Mouse (Mus musculus) intestine, postnatal 0 days (tissue): ENCODE data around the gene Mad1l1. TPM values are rescaled to one million over a fixed set of nuclear protein-coding genes. Genes with fewer than 3 reads are reported as not detected.

Experiments used
- ATAC-seq: fragments of 200-750 bp; cut with Nextera tagmentation; 2 replicates; pipeline ENCODE4 v1.8.0; 2017; ENCODE audit warnings: mild to moderate bottlenecking, moderate TSS enrichment, moderate library complexity
- H3K27ac ChIP-seq: fragments of 300-500 bp; sonication (generic); 2 replicates; pipeline ENCODE4 v1.5.1; 2014; ENCODE audit warnings: mild to moderate bottlenecking, low read depth, low read length, moderate library complexity
- H3K27me3 ChIP-seq: fragments of 300-500 bp; sonication (generic); replicated peaks from 2 replicates; pipeline ENCODE4 v1.6.1; 2014; ENCODE audit warnings: low read length, mixed read lengths; ENCODE audit not compliant: control insufficient read depth, insufficient read depth
- H3K36me3 ChIP-seq: fragments of 300-500 bp; sonication (generic); 2 replicates; pipeline ENCODE4 v1.6.1; 2014; ENCODE audit warnings: mild to moderate bottlenecking, moderate library complexity; ENCODE audit not compliant: control insufficient read depth, insufficient read depth
- H3K4me1 ChIP-seq: fragments of 300-500 bp; sonication (generic); replicated peaks from 2 replicates; pipeline ENCODE4 v1.6.1; 2014; ENCODE audit warnings: antibody characterized with exemption, low read length, mixed read lengths; ENCODE audit not compliant: control insufficient read depth, insufficient read depth
- H3K4me2 ChIP-seq: fragments of 300-500 bp; sonication (generic); replicated peaks from 2 replicates; pipeline ENCODE4 v1.6.1; 2014; ENCODE audit warnings: low read depth, mild to moderate bottlenecking, moderate library complexity
- H3K4me3 ChIP-seq: fragments of 300-500 bp; sonication (generic); 2 replicates; pipeline ENCODE4 v1.5.1; 2014; ENCODE audit warnings: low read depth, low read length
- H3K9ac ChIP-seq: fragments of 300-500 bp; sonication (generic); 2 replicates; pipeline ENCODE4 v1.6.1; 2014; ENCODE audit warnings: mild to moderate bottlenecking, low read depth, low read length
- H3K9me3 ChIP-seq: fragments of 300-500 bp; sonication (generic); 2 replicates; pipeline ENCODE4 v1.6.1; 2016; ENCODE audit warnings: mixed run types; ENCODE audit not compliant: control insufficient read depth
- CTCF ChIP-seq: sonication (generic); IDR thresholded peaks from 2 replicates; pipeline ENCODE4 v1.5.1; 2016; ENCODE audit warnings: low read depth, mild to moderate bottlenecking, control low read depth, antibody characterized with exemption, moderate library complexity
- WGBS: fragments of 180-500 bp; shearing (Covaris S2); extraction: QIAGEN DNeasy Blood & Tissue Kit; methylation state at CpG from one replicate; pipeline ENCODE4 v1.1.7; 2014; 5-methylcytosine and 5-hydroxymethylcytosine counted together
- polyA plus RNA-seq: library from polyadenylated mRNA; unstranded; fragments of >200 nt; fragmentation: Nextera tagmentation; extraction: Ambion mirVana; gene quantifications from 2 replicates; pipeline ENCODE4 v1.2.1, GENCODE M21; 2015

Gene Mad1l1
- polyA plus RNA-seq, 1 experiment from 2014 or later = 10.3 TPM

DNA sequence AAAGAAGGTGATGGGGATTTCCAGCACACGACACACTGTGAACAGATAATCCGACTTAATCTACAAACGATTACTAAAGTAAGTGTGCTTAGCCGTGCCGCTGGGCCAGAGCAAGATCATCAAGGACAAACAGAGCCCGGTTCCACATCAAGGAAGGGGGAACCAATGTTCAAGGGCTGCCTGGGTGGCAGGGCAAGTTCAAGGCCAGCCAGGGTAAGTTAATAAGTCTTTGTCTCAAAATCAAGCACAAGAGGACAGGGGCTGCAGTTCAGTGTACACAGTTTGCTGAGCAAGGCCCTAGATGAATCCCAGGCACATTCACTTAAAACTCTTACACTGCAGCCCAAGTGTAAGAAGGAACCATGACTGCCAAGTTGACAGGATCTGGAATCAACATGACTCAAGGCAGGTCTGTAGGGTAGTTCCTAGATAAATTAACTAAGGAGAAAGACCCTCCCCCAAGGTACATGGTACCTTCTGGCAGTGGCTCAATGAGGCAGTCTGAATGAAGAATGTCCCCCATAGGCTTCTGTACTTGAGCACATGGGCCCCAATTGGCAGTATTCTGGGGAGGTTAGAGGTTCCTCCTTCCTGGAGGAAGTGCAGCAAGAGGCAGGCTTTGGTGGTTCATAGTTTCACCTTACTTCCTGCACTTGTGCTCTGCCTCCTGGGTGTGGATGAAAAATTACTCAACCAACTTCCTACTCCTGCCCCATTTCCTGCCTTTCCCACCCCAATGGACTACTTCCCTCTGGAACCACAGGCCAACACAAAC is 159.1 kb downstream of the Mad1l1 start:
- H3K4me3 ChIP-seq = no peak overlapping the region
- no peak overlapping the region for H3K4me2 ChIP-seq
- ATAC-seq = no peak
- WGBS = 50% methylated on average over 6 of the region's 6 CpGs
- no peaks in the 10 kb centered on the region for H3K27me3 ChIP-seq
- H3K4me1 ChIP-seq = 0 out of 2 replicates have a peak, but pooled peaks cover 3% of the 10 kb centered on the region
- H3K36me3 ChIP-seq = no peaks in the 10 kb centered on the region
- no peak overlapping the region for H3K27ac ChIP-seq
- H3K9me3 ChIP-seq = no peaks in the 10 kb centered on the region
- no peak overlapping the region for H3K9ac ChIP-seq
- no peak for TF ChIP-seq CTCF

DNA sequence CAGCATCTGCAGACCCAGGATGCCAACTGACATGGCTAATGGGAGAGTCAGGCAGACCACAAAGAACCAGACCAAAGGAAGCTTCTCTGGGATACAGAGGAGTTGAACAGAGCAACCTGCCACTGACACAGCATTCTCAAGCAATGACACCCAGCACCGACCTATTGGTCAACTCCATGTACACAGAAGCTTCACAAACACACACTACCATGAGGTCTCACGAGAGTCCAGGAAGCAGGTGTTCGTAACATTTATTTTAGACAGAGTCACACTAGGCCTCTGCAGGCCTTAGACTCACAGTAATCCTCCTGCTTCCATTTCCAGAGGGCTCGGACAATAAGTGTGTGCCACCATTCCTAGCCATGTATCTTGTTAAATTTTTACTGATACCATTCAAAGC is 162.3 kb downstream of the Mad1l1 start:
- H3K36me3 ChIP-seq = no peaks in the 10 kb centered on the region
- 88% methylated on average over 4 of the region's 4 CpGs for WGBS
- ATAC-seq = no peak
- H3K4me1 ChIP-seq = 0 out of 2 replicates have a peak, but pooled peaks cover 3% of the 10 kb centered on the region
- no peaks in the 10 kb centered on the region for H3K9me3 ChIP-seq
- H3K4me2 ChIP-seq = no peak overlapping the region
- H3K4me3 ChIP-seq = no peak overlapping the region
- no peak overlapping the region for H3K27ac ChIP-seq
- no peak overlapping the region for H3K9ac ChIP-seq
- no peak for TF ChIP-seq CTCF
- no peaks in the 10 kb centered on the region for H3K27me3 ChIP-seq

DNA sequence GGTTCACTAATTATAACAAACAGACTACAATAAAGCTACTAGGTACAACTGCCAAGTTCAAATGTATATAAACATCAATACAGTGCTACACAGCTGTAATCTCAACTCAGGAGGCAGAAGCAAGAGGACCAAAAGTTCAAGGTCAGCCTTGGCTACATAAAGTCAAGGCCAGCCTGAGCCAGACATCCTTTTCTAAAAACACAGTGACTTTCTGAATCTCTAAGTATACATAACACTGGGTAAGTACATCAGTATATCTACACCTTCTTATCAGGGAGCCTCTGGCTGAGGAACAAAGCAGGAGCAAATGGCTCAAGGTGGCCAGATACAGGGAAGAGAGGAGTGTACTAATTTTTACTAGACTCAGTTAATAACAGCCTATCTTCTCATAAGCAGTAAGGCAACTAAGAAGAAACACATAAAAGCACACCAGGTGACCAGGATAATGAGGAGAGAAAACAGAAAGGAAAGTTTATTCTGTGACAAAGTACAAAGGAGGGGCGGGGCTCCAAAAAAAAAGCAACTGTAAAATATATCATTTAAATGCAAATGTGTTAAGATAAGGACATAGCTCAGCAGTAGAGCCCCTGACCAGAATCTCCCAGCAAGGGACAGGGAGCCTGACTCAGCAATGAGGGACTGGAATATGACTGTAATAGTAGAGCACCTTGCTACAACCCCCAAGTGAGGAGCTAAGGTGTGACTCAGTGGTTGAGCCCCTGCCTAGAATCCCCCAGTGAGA is 163.3 kb downstream of the Mad1l1 start:
- H3K9ac ChIP-seq = no peak overlapping the region
- H3K36me3 ChIP-seq = no peaks in the 10 kb centered on the region
- no peak for TF ChIP-seq CTCF
- no peak overlapping the region for H3K27ac ChIP-seq
- no peak overlapping the region for H3K4me3 ChIP-seq
- no peaks in the 10 kb centered on the region for H3K27me3 ChIP-seq
- no peaks in the 10 kb centered on the region for H3K9me3 ChIP-seq
- H3K4me2 ChIP-seq = no peak overlapping the region
- 62% methylated on average over 1 of the region's 1 CpGs for WGBS
- H3K4me1 ChIP-seq = 0 out of 2 replicates have a peak, but pooled peaks cover 3% of the 10 kb centered on the region
- no peak for ATAC-seq

DNA sequence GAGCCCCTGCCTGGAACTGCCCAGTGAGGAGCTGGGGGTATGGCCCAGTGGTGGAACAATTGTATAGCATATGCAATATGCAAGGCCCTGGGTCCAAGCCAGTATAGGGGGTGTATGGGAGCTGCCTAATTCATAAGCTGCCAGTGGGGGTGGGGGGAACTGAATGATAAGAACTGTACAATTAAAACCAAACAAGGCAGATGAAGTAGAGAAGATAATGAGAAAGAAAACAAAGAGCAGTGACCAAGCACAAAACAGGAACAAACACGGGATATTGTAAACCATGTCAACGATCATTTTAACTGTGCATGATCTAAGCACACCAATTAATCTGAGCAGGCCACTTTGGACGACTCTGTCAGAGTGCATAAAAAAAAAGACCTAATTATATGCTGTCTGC is 167.2 kb downstream of the Mad1l1 start:
- H3K36me3 ChIP-seq = no peaks in the 10 kb centered on the region

DNA sequence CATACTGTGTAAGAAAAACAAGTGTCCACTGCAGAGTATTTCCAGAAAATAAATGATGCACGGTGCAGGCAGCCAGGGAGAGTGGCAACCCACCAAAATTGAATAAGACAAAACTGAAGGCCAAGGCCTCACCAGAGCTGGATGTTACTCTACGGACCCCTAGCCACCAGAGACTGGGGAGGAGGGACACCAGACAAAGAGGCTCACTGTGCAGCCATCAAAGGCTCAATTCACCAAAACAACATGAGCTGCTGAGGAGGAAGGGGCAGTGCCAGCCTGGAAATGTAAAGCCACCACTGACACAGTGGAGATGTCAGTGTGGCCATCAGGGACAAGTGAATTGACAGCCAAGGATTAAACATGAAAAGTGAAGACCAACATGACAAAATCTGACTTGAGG is 169.5 kb downstream of the Mad1l1 start:
- Histone ChIP-seq H3K9me3 (no peaks in the 10 kb centered on the region), H3K4me2 (no peak overlapping the region), H3K36me3 (no peaks in the 10 kb centered on the region), H3K27me3 (no peaks in the 10 kb centered on the region), H3K27ac (no peak overlapping the region), H3K4me1 (no peaks in the 10 kb centered on the region), H3K4me3 (no peak overlapping the region), H3K9ac (no peak overlapping the region)
- WGBS = 78% methylated on average over 2 of the region's 2 CpGs
- no peak for TF ChIP-seq CTCF
- no peak for ATAC-seq

More for the DNA sequence above, 167.2 kb downstream of the Mad1l1 start:
- Histone ChIP-seq H3K4me3 (no peak overlapping the region), H3K9ac (no peak overlapping the region), H3K27ac (no peak overlapping the region), H3K4me2 (no peak overlapping the region), H3K9me3 (no peaks in the 10 kb centered on the region), H3K4me1 (0 out of 2 replicates have a peak, but pooled peaks cover 3% of the 10 kb centered on the region), H3K27me3 (no peaks in the 10 kb centered on the region)
- TF ChIP-seq CTCF = no peak
- ATAC-seq = no peak
- 67% methylated on average over 3 of the region's 3 CpGs for WGBS

DNA sequence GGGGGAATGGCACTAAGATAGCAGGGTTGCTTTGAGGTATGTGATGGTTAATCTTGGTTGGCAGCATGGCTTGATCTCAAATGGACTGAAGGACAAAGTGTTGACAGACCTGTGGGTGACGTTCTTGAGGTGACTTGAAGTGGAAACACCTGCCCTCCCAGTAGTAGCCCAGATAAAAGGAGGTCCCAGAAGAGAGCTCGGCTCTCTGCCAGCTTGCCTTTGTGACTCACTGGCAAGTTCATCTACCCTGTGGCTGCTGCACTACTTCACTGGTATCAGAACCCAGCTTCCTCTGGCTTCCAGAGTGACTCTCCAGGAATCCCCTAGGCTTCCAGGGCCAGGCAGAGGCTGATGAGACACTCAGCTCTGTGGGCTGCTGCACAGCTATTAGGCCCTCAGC is 170.2 kb downstream of the Mad1l1 start:
- ATAC-seq = no peak
- Histone ChIP-seq H3K4me2 (no peak overlapping the region), H3K36me3 (no peaks in the 10 kb centered on the region), H3K4me3 (no peak overlapping the region), H3K27me3 (no peaks in the 10 kb centered on the region), H3K27ac (no peak overlapping the region), H3K9ac (no peak overlapping the region), H3K9me3 (no peaks in the 10 kb centered on the region), H3K4me1 (no peaks in the 10 kb centered on the region)
- TF ChIP-seq CTCF = no peak
- WGBS = 68% methylated on average over 2 of the region's 2 CpGs
